Mouse (Mus musculus): ENCODE results near the gene Adam21. TPM values are rescaled to one million over a fixed set of nuclear protein-coding genes. Genes with fewer than 3 reads are reported as not detected.

The Adam21 gene
- not detected for polyA plus RNA-seq (2015; fragmentation: Illumina TruSeq; extraction: RNeasy Lipid Tissue Mini Kit (QIAGEN cat#74804); ENCODE audit: insufficient read depth, low read depth, low replicate concordance)

GRCm38 (mm10) chr12:81568374-81568773 is at the start of gene Adam21:
Gene Adam21, minus strand, starts transcription at chr12:81568474.

DNA sequence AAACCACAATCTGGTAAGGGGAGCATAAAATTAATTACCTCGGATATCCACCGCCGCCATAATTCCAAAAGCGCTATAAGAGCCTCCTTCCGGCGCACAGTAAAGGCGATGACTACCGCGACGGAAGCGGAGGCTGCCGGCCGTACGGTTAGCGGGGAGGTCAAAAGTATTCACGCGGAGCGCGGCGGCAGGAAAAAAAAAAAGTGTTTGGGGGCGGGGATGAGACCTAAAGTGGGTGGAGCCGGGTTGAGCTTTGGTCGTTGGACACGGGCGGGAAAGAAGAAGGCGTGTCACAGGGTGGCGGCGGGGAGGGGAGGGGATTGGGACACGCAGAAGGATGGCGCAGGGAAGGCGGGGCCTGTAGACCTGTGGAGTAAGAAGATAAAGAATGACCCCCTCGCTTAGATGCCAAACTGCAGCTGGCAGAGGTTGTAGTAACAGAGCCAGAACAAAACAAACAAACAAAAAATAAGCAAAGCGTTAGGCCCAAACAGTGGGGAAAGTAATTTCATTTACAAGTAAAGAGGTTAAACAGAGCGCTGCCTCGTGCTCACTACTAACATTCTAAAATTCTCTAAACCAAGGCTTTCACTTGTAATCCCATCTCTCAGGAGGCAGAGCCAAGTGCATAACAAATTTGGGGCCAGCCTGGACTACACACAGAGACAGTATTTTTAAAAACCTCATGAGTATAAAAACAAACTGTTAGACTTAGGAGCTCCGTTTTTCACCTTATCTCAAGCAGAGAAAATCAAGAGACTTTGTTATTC is 26.8 kb upstream of the Adam21 start, which contains the start of gene Med6:
Med6 (minus strand) TSS at position 107 of the 770 bp plus-strand sequence.

DNA sequence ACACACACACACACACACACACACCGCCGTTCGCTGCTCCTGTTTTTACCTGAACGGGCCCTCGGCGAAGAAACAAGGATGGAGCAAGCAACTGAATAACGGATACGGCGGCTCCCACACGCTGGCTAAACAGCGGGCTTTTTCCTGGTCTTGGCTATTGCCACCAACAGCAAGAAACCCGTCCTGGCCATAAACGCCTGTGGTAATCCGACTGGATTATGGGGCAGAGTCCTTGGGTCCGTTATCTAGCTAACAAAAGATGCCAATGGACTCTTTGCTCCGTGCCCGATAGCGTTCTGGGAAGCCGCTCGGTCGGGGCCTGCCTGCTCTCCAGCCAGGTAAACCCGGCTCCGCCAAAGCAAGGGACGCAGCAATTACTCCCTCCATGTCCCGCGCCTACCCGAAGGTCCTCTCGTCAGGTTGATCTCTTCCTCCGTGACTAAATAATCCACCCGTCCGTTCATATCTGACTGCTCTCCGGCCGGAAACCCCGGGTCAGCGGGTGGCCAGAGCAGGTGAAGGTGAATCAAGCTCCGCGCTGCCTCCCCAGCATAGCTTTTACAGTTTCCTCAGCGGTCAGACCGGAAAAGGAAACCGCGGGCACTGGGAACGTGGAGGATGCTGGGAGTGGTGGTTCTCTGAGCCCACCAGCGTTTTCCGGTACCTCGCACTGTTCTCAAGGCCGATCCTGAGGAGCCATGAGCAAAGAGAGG is 35.8 kb downstream of the Adam21 start, which contains the start of the genes Gm20498 and Synj2bp:
Gm20498 (minus strand) TSS at position 590 of the 713 bp plus-strand sequence.
Synj2bp (minus strand) TSS at position 596 of the 713 bp plus-strand sequence.

Other genes starting within 250 kb of the Adam21 start
- gene Slc8a3, start 235.3 kb downstream of the Adam21 start, polyA plus RNA-seq (2015; fragmentation: Illumina TruSeq; extraction: RNeasy Lipid Tissue Mini Kit (QIAGEN cat#74804); ENCODE audit: insufficient read depth, low read depth, low replicate concordance) = not detected
- 1.3 TPM for gene Gm4787, start 189.0 kb downstream of the Adam21 start, polyA plus RNA-seq (2015; fragmentation: Illumina TruSeq; extraction: RNeasy Lipid Tissue Mini Kit (QIAGEN cat#74804); ENCODE audit: insufficient read depth, low read depth, low replicate concordance)
- gene Adam4, start 146.5 kb downstream of the Adam21 start, polyA plus RNA-seq (2015; fragmentation: Illumina TruSeq; extraction: RNeasy Lipid Tissue Mini Kit (QIAGEN cat#74804); ENCODE audit: insufficient read depth, low read depth, low replicate concordance) = 0.42 TPM
- 34.0 TPM for gene Cox16, start 83.3 kb downstream of the Adam21 start, polyA plus RNA-seq (2015; fragmentation: Illumina TruSeq; extraction: RNeasy Lipid Tissue Mini Kit (QIAGEN cat#74804); ENCODE audit: insufficient read depth, low read depth, low replicate concordance)
- gene Gm20498, start 35.6 kb downstream of the Adam21 start, polyA plus RNA-seq (2015; fragmentation: Illumina TruSeq; extraction: RNeasy Lipid Tissue Mini Kit (QIAGEN cat#74804); ENCODE audit: insufficient read depth, low read depth, low replicate concordance) = 1.1 TPM
- gene Synj2bp, start 35.6 kb downstream of the Adam21 start, polyA plus RNA-seq (2015; fragmentation: Illumina TruSeq; extraction: RNeasy Lipid Tissue Mini Kit (QIAGEN cat#74804); ENCODE audit: insufficient read depth, low read depth, low replicate concordance) = 6.4 TPM
- gene Med6, start 26.5 kb upstream of the Adam21 start, polyA plus RNA-seq (2015; fragmentation: Illumina TruSeq; extraction: RNeasy Lipid Tissue Mini Kit (QIAGEN cat#74804); ENCODE audit: insufficient read depth, low read depth, low replicate concordance) = 8.0 TPM
- gene Ttc9, start 62.8 kb upstream of the Adam21 start, polyA plus RNA-seq (2015; fragmentation: Illumina TruSeq; extraction: RNeasy Lipid Tissue Mini Kit (QIAGEN cat#74804); ENCODE audit: insufficient read depth, low read depth, low replicate concordance) = 2.1 TPM
- gene Map3k9, start 212.7 kb upstream of the Adam21 start, polyA plus RNA-seq (2015; fragmentation: Illumina TruSeq; extraction: RNeasy Lipid Tissue Mini Kit (QIAGEN cat#74804); ENCODE audit: insufficient read depth, low read depth, low replicate concordance) = 0.79 TPM

Data from pancreas, adult 10 weeks (tissue).